Mouse (Mus musculus): ENCODE results near the gene Wnt6.

Wnt6 gene

DNA sequence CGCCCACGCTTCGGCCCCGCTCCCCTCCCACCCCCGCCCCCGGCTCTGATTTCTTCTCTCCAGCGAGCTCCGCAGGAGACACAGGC, at the start of gene Wnt6:
Gene Wnt6 (plus strand): TSS at position 48 of the 86 bp plus-strand sequence.
- no peak for DNase-seq (ENCODE audit: low read depth)

- DNase-seq (ENCODE audit: low read depth): peak; percentile 30
Observed at GRCm38 (mm10) chr1:74723748-74724147, 47.9 kb upstream of the Wnt6 start.

- no peak for DNase-seq (ENCODE audit: low read depth)
Observed at GRCm38 (mm10) chr1:74726114-74726513, 45.6 kb upstream of the Wnt6 start.

DNA sequence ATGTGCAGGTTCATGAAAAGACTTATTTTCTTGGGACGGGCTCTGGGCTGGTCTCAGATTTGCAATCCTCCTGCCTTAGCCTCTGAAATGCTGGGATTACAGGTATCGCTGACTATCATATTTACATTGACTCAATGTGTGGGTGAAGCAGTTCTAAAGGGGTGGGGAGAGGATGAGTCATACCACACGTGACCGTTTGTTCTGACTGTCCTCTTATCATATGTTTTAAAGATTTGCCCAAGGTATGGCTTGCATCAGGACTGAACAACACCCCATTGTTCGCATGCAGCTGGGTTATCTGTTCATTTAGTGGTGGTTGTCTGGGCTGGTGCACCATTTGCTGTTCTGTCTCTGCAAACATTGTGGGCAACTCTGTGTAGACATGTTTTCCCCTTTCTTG, 45.0 kb upstream of the Wnt6 start:
- peak; percentile 66 for DNase-seq (ENCODE audit: low read depth)

GRCm38 (mm10) chr1:74728446-74728845, 43.2 kb upstream of the Wnt6 start:
- DNase-seq (ENCODE audit: low read depth): no peak

DNA sequence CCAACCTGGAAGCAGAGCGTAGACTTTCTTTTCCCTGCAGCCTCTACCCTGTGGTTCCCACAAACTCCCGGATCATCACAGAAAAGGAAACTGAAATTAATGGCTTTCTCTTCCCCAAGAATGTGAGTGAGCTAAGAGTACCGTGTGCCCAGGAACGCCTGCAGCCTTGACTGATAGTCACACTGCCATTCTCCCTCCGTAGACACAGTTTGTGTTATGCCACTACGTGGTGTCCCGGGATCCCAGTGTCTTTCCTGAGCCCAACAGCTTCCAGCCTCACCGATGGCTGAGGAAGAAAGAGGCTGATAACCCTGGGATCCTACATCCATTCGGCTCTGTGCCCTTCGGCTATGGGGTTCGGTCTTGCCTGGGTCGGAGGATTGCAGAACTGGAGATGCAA, 34.7 kb upstream of the Wnt6 start:
- DNase-seq (ENCODE audit: low read depth): no peak

- no peak for DNase-seq (ENCODE audit: low read depth)
Observed at GRCm38 (mm10) chr1:74737500-74737899, 34.2 kb upstream of the Wnt6 start.

- no peak for DNase-seq (ENCODE audit: low read depth)
Observed at GRCm38 (mm10) chr1:74740846-74741245, 30.8 kb upstream of the Wnt6 start.

DNA sequence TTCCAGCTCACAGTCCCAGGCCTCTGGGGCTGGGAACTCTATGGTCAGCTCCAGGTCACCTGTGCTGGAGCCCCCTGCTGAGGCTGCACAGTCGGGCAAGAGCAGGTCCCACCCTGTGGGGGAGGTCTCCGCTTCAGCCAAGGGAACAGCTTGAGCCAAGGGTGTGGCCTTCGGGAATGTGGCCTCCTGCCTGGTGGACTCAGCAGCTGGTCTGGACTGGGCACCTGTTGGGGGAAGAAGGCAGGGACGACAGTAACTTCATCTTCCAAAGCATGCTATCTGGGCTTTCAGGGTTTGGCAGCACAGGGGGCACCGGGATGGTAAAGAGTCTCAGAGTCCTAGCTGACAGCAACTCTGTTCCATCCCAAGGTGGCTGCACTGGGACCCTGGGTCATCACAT, 24.4 kb upstream of the Wnt6 start:
- no peak for DNase-seq (ENCODE audit: low read depth)

DNA sequence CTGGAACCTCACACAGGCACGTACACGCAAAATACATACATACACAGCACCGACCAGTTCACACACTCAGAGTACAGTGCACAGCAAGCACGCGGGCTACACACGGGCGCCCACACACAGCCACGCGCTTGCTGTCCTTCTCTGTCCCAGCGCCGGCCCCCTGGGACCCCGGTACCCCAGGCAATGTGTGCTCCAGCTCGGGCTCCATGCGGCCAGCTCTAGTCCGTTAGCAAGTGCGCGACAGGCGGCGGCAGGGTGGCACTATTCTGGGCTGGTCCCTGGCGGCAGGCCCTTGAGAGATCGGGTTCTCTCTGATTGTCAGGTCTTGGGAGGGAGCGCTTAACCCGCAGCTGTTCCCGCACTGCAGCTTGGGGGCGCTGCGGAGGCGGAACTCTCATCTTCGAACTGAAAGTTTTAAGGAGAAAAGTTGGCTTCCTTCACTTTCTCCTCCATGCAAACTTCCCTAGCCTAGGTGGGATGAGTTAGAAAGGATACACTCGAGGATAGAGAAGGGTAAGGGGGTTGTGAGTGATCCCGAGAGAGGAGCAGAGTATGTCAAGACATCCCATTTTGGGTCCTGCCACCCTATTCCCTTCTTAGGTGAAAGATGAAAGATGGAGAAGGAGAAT, 22.9 kb upstream of the Wnt6 start, which contains the start of gene Prkag3:
Gene Prkag3 (minus strand): TSS at position 579 of the 629 bp plus-strand sequence.
- DNase-seq (ENCODE audit: low read depth): no peak

DNA sequence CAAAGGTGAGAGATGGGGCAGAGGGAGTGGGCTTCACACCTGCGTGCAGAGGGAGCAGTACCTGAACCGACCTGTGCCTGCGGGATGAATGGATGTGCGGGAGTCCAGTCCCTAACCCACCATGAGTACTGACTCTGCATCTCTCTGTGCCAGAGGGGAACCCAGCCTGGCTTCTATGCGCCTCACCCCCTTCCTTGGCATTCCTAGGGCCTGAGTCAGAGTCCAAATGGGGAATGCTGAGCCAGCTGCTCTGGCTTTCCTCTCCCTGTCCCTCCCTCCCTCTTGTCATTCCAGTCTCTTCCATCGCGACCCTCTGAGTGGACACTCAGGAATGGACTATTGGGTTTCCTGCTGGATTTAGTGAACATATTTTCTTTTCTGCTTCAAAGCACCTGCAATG, 22.4 kb upstream of the Wnt6 start:
- no peak for DNase-seq (ENCODE audit: low read depth)

DNA sequence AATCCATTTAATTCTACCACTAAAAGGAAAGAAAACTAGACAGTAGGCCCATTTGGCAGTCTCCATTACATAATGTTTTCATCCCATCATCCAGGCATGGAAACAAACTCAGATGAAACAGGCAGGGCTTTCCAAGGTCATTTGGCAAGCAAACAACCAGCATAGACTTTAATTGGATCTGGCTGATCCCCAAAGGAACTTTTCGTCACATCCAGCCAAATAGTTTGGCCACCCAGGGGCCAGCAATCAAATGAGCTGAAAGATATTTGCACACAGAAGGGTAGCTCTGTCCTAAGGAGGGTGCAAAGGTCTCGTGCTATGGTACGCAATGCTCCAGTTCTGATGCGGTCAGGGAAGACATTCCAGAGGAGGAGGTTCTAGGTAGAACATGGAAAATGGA, 21.0 kb upstream of the Wnt6 start:
- DNase-seq (ENCODE audit: low read depth): no peak

DNA sequence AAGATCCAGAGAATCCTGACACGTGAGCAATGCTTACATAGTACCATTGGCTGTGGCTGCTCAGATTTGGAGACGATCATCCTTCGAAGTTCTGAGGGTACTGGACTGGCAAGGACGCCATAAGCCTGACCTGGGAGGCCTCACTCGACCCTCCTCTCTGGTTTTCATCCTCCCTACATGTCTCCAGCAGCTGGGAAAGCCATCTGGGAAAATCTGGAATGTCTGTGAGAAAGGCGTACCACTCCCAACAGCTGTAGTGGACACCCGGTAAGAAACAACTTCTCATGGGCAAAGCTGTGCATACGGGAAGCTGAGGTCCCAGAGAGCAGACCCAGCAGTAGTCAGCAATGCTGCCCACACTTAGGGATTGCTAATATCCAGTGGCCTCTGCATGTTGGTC, 19.5 kb upstream of the Wnt6 start:
- no peak for DNase-seq (ENCODE audit: low read depth)

DNA sequence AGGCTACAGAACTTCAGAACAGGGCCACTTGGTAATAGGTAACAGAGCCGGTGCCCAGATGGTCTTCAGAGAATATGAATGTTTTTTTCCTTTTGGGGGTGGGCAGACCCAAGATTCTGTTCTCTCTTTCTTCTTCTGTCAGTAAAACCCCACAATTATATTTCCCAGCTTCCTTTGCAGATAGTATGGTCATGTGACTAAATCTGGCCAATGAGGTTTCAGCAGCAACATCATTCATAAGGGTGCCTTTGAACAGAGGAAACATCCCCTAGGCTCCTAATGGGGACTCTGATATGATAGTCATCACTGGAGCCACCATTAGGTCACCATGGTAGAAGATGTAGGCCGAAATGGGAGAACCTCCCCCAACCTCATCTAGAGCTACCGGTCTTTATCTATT, 18.9 kb upstream of the Wnt6 start:
- DNase-seq (ENCODE audit: low read depth): no peak

DNA sequence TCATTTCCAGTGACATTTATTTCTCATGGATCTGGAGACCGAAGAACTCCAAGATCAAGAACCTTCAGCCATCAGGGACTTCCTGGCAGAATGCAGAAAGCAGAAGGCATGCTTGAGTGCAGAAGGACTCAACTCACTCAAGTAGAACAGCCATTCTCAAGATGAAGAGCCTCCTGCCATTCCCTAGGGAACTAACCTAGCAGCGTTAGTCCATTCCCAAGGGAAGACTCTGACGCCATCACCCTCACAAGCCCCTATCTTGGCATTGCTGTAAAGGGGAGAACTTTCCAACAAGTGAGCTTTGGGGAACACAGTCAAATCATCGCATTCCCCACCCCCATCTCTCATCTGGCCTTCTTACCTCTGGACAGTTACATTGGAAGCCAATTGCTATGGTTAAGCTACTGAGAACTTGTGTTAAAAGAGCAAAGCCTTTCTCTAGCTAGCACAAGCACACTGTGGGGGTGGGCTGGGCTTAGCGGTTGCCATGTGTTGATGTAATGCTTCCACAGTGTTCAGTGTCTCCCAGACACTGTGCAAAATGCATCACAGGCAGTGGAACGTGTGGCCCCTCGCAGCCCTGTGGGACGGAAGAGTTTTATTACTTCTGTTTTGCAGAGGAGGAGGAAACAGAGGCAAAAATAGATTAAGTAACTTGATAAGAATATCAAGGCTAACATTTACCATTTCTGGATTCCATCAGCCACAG, 18.3 kb upstream of the Wnt6 start:
- DNase-seq (ENCODE audit: low read depth): no peak

DNA sequence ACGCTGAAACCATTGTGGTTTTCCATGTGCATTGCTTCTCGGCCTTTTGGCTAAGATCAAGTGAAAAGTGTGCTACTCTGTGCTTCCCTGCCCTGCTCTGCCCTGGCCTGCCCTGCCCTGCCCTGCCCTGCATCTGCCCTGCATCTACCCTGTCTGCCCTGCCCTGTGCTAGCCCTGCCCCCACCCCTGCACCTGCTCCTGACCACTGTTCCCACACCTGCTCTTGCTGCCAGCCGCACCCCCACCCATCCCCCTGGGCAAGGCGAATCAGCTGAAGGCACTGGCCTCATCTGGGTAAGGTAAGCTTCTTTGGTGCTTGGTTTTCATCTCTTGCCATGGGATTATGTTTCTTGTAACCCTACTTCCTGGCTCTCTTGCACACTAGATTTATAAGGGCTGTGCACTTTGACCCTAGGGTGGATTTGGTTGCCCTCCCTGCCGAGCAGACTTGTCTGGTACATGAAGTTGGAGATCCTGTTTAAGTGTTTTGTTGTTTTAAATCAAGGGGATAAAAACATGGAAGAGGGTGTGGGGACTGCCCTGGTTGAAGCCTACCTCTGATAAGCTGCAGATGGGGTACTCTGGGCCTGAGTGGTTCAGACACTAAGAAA, 17.4 kb upstream of the Wnt6 start:
- no peak for DNase-seq (ENCODE audit: low read depth)

GRCm38 (mm10) chr1:74759773-74760172, 11.9 kb upstream of the Wnt6 start:
- peak; percentile 55 for DNase-seq (ENCODE audit: low read depth)

GRCm38 (mm10) chr1:74763081-74763480, 8.6 kb upstream of the Wnt6 start:
- DNase-seq (ENCODE audit: low read depth): peak; percentile 89

GRCm38 (mm10) chr1:74770727-74771466, 795 bp upstream of the Wnt6 start:
- no peak for DNase-seq (ENCODE audit: low read depth)

- no peak for DNase-seq (ENCODE audit: low read depth)
Observed at GRCm38 (mm10) chr1:74771467-74771844, 236 bp upstream of the Wnt6 start.

DNA sequence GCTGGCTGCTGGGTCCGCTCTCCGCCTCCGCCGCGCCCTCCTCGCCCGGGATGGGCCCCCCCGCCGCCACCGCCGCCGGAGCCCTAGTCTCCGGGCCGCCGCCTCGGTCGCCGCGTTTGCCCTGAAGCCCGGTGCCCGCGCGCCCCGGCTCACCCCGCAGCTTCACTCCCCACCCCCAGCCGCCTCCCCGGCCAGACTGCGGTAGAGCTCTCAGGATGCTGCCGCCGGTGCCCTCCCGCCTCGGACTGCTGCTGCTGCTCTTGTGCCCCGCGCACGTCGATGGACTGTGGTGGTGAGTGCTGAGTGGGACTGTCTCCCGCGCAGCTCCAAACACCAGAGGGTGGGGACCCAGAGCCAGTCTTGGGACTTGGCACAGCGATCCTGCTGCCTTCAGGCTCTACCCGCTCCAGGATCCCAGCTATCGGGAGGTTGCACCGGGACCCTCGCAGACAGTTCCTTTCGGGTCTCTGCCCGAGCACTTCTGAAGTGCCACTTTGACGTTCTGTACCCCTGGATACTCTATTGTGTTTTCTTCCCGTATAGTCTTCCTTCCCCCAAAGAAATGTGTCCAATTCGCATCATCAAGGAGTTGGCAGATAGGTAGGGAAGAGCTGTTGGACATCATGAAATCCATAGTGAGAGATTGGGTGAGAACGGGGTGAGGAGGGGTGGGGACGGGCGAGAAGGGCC, 384 bp downstream of the Wnt6 start:
- DNase-seq (ENCODE audit: low read depth): no peak

DNA sequence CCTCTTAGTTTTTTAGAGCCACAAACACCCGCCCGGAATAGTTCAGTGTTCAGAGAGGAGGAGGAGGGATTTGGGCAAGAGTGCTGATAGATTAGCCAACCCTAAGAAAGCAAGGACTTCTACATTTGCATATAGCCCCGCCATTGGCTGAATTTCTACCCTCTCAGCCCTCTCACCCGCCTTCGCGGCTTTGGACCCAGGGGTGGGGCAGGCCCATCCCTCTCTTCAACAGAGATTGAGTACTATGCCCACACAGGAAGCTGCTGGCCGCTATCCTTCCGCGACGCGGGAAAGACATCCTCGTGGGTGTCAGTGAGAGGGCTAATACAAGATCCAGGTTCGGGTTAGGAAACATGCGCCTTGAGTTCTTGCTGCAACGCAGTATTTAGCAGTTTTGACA, 1.4 kb downstream of the Wnt6 start:
- DNase-seq (ENCODE audit: low read depth): peak; percentile 89

- DNase-seq (ENCODE audit: low read depth): no peak
Observed at GRCm38 (mm10) chr1:74774062-74774461, 2.4 kb downstream of the Wnt6 start.
